Mouse (Mus musculus) hindbrain, embryonic 13.5 days (tissue): ENCODE data around the gene Mst1. TPM values are rescaled to one million over a fixed set of nuclear protein-coding genes. Genes with fewer than 3 reads are reported as not detected.
A peak's percentile ranks its signal among the peaks of the same experiment; 100 is the strongest.

Experiments
- ATAC-seq: fragments of 200-750 bp; cut with Nextera tagmentation; 2 replicates; pipeline ENCODE4 v1.8.0; 2017; ENCODE audit warnings: moderate TSS enrichment; ENCODE audit not compliant: low FRiP score
- H3K27ac ChIP-seq: fragments of 300-500 bp; sonication (generic); 2 replicates; pipeline ENCODE4 v1.5.1; 2015; ENCODE audit warnings: inconsistent platforms, mild to moderate bottlenecking, moderate library complexity
- H3K27me3 ChIP-seq: fragments of 300-500 bp; sonication (generic); 2 replicates; pipeline ENCODE4 v1.6.1; 2015; ENCODE audit warnings: mild to moderate bottlenecking, inconsistent platforms
- H3K36me3 ChIP-seq: fragments of 300-500 bp; sonication (generic); 2 replicates; pipeline ENCODE4 v1.6.1; 2015; ENCODE audit warnings: mild to moderate bottlenecking, inconsistent platforms
- H3K4me1 ChIP-seq: fragments of 300-500 bp; sonication (generic); replicated peaks from 2 replicates; pipeline ENCODE4 v1.6.1; 2015; ENCODE audit warnings: inconsistent platforms
- H3K4me2 ChIP-seq: fragments of 300-500 bp; sonication (generic); 2 replicates; pipeline ENCODE4 v1.6.1; 2015; ENCODE audit warnings: inconsistent platforms, mild to moderate bottlenecking, moderate library complexity
- H3K4me3 ChIP-seq: fragments of 300-500 bp; sonication (generic); 2 replicates; pipeline ENCODE4 v1.5.1; 2015; ENCODE audit warnings: mild to moderate bottlenecking, inconsistent platforms
- H3K9ac ChIP-seq: fragments of 300-500 bp; sonication (generic); 2 replicates; pipeline ENCODE4 v1.6.1; 2015; ENCODE audit warnings: mild to moderate bottlenecking, inconsistent platforms
- H3K9me3 ChIP-seq: fragments of 300-500 bp; sonication (generic); 2 replicates; pipeline ENCODE4 v1.6.1; 2016; ENCODE audit warnings: inconsistent platforms
- WGBS: fragments of 180-500 bp; shearing (Covaris S2); methylation state at CpG from one replicate; pipeline ENCODE4 v1.1.7; 2015; 5-methylcytosine and 5-hydroxymethylcytosine counted together
- polyA plus RNA-seq: library from polyadenylated mRNA; unstranded; fragments of >200 nt; fragmentation: Nextera tagmentation; extraction: Ambion mirVana; gene quantifications from 2 replicates; pipeline ENCODE4 v1.2.1, GENCODE M21; 2015

Mst1 gene
- polyA plus RNA-seq, 1 experiment from 2014 or later = not detected

GRCm38 (mm10) chr9:108065491-108066011, 14.7 kb upstream of the Mst1 start:
- H3K4me3 ChIP-seq = no peak overlapping the region
- H3K27ac ChIP-seq = no peak overlapping the region
- no peaks in the 10 kb centered on the region for H3K27me3 ChIP-seq
- ATAC-seq = 0 out of 2 replicates have a peak, but pooled peaks have one; percentile 37
- WGBS = 51% methylated on average over 5 of the region's 5 CpGs
- no peak overlapping the region for H3K9ac ChIP-seq
- H3K4me1 ChIP-seq = no peaks in the 10 kb centered on the region
- peaks cover 74% of the 10 kb centered on the region for H3K36me3 ChIP-seq
- H3K4me2 ChIP-seq = no peak overlapping the region
- H3K9me3 ChIP-seq = no peaks in the 10 kb centered on the region

DNA sequence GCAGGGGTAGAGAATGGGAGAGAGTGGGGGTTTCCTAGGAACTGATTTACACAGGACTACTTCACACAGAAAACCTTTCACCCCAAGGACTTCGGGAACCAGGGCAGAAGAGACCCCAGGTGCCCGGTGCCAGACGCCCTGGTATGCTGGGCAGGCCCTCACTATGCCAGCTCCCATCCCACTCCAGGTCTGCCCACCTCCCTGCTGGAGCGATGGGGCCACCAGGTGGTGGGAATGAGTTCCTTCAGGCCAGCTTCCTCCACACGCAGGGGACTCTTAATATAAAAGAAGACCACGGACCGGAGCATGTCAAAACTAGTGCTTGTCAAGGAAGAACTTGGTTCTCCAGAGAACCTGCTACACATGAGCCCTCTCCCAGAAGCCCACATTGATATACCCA, 13.0 kb upstream of the Mst1 start:
- Histone ChIP-seq H3K27me3 (no peaks in the 10 kb centered on the region), H3K4me3 (no peak overlapping the region), H3K9me3 (no peaks in the 10 kb centered on the region), H3K36me3 (peaks cover 74% of the 10 kb centered on the region), H3K9ac (no peak overlapping the region), H3K4me2 (no peak overlapping the region), H3K27ac (no peak overlapping the region), H3K4me1 (no peaks in the 10 kb centered on the region)
- no peak for ATAC-seq
- WGBS = 83% methylated on average over 7 of the region's 7 CpGs

DNA sequence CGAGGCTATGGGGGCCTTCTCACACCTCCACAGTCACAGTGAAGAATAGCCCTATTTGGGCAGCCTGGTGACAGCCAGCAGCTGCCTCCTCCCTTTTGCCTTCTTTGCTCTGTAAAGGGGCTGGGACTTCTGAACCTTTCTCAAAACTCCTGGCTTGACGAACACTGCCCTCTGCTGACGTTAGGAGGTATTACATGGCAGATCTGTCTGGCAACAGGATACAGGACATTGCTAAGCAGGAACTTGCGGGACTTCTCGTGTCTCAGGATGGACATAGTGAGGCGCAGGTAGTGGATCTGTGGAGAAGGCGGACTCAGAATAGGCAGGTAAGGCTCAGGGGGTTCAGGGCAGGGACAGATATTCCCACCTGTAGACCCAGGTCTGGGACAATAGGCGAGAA, 12.3 kb upstream of the Mst1 start:
- Histone ChIP-seq H3K27me3 (no peaks in the 10 kb centered on the region), H3K9me3 (no peaks in the 10 kb centered on the region), H3K4me1 (no peaks in the 10 kb centered on the region), H3K4me2 (no peak overlapping the region), H3K27ac (no peak overlapping the region), H3K4me3 (no peak overlapping the region), H3K36me3 (peaks cover 70% of the 10 kb centered on the region), H3K9ac (no peak overlapping the region)
- ATAC-seq = peak; percentile 33; the same call in 1 of the 2 replicates
- WGBS = 23% methylated on average over 8 of the region's 8 CpGs

DNA sequence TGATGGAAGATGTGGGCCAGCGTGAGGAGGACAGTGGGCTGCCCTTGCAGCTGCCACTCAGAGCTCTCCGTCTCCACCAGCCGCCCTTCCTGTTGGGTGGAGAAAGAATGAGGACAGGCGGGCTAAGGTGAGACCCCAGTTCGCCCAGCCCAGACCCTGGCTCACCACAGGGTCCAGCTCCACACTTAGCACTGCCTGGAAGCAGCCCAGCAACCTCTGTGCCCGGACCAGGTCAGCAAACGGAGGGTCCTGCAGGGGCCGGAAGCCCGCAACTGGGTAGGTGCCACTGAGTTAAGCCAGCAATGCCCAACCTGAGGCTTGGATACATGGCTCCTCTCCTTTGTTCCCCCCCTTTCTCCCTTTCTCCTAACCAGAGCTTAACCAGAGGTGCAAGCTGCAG, 11.2 kb upstream of the Mst1 start:
- H3K4me1 ChIP-seq = no peaks in the 10 kb centered on the region
- H3K9ac ChIP-seq = no peak overlapping the region
- WGBS = 94% methylated on average over 9 of the region's 9 CpGs
- no peaks in the 10 kb centered on the region for H3K27me3 ChIP-seq
- H3K27ac ChIP-seq = no peak overlapping the region
- H3K9me3 ChIP-seq = no peaks in the 10 kb centered on the region
- no peak for ATAC-seq
- no peak overlapping the region for H3K4me3 ChIP-seq
- H3K36me3 ChIP-seq = peaks cover 64% of the 10 kb centered on the region
- no peak overlapping the region for H3K4me2 ChIP-seq

GRCm38 (mm10) chr9:108069529-108069928, 10.7 kb upstream of the Mst1 start:
- H3K4me2 ChIP-seq = no peak overlapping the region
- H3K36me3 ChIP-seq = peaks cover 59% of the 10 kb centered on the region
- H3K27ac ChIP-seq = no peak overlapping the region
- ATAC-seq = no peak
- WGBS = 91% methylated on average over 7 of the region's 7 CpGs
- no peaks in the 10 kb centered on the region for H3K4me1 ChIP-seq
- no peak overlapping the region for H3K9ac ChIP-seq
- no peaks in the 10 kb centered on the region for H3K27me3 ChIP-seq
- no peaks in the 10 kb centered on the region for H3K9me3 ChIP-seq
- no peak overlapping the region for H3K4me3 ChIP-seq

- no peak overlapping the region for H3K4me3 ChIP-seq
- H3K36me3 ChIP-seq = peaks cover 51% of the 10 kb centered on the region
- H3K4me2 ChIP-seq = no peak overlapping the region
- no peak overlapping the region for H3K27ac ChIP-seq
- H3K9me3 ChIP-seq = no peaks in the 10 kb centered on the region
- ATAC-seq = no peak
- H3K9ac ChIP-seq = no peak overlapping the region
- 93% methylated on average over 4 of the region's 4 CpGs for WGBS
- no peaks in the 10 kb centered on the region for H3K4me1 ChIP-seq
- H3K27me3 ChIP-seq = no peaks in the 10 kb centered on the region
Observed at GRCm38 (mm10) chr9:108071801-108072200, 8.4 kb upstream of the Mst1 start.

- Histone ChIP-seq H3K4me2 (no peak overlapping the region), H3K9me3 (no peaks in the 10 kb centered on the region), H3K4me1 (no peaks in the 10 kb centered on the region), H3K9ac (0 out of 2 replicates have a peak overlapping the region, but pooled peaks have one; percentile 43), H3K27me3 (no peaks in the 10 kb centered on the region), H3K36me3 (peaks cover 56% of the 10 kb centered on the region), H3K27ac (no peak overlapping the region), H3K4me3 (no peak overlapping the region)
- ATAC-seq = no peak
- WGBS = 80% methylated on average over 9 of the region's 9 CpGs
Observed at GRCm38 (mm10) chr9:108072481-108072924, 7.7 kb upstream of the Mst1 start.

- H3K4me3 ChIP-seq = no peak overlapping the region
- peaks cover 54% of the 10 kb centered on the region for H3K36me3 ChIP-seq
- no peaks in the 10 kb centered on the region for H3K27me3 ChIP-seq
- no peak overlapping the region for H3K27ac ChIP-seq
- 70% methylated on average over 7 of the region's 7 CpGs for WGBS
- H3K4me1 ChIP-seq = peaks cover 8% of the 10 kb centered on the region
- no peaks in the 10 kb centered on the region for H3K9me3 ChIP-seq
- H3K9ac ChIP-seq = peak overlapping the region; percentile 20; the same call in 1 of the 2 replicates
- ATAC-seq = no peak
- no peak overlapping the region for H3K4me2 ChIP-seq
Observed at GRCm38 (mm10) chr9:108073141-108073930, 6.9 kb upstream of the Mst1 start.

- H3K4me3 ChIP-seq = peak overlapping the region; percentile 15
- H3K36me3 ChIP-seq = peaks cover 41% of the 10 kb centered on the region
Observed at GRCm38 (mm10) chr9:108082549-108082948, 2.3 kb downstream of the Mst1 start.

GRCm38 (mm10) chr9:108082988-108083431, 2.8 kb downstream of the Mst1 start, which contains the start of gene Rnf123:
TSS of gene Rnf123 (minus strand) at chr9:108083346.
- H3K9me3 ChIP-seq = no peaks in the 10 kb centered on the region
- peaks cover 49% of the 10 kb centered on the region for H3K27me3 ChIP-seq
- ATAC-seq = no peak
- H3K36me3 ChIP-seq = peaks cover 46% of the 10 kb centered on the region
- peak within 1 kb of the TSS; percentile 15 for H3K4me3 ChIP-seq
- peak within 1 kb of the TSS; percentile 35; the same call in 1 of the 2 replicates for H3K9ac ChIP-seq
- peak within 1 kb of the TSS; percentile 30 for H3K4me2 ChIP-seq
- no peak within 1 kb of the TSS for H3K27ac ChIP-seq
- peaks cover 23% of the 10 kb centered on the region for H3K4me1 ChIP-seq
- 28% methylated on average over 12 of the region's 12 CpGs for WGBS

More at GRCm38 (mm10) chr9:108082549-108082948, 2.3 kb downstream of the Mst1 start:
- Histone ChIP-seq H3K4me2 (peak overlapping the region; percentile 30), H3K27me3 (peaks cover 49% of the 10 kb centered on the region), H3K9me3 (no peaks in the 10 kb centered on the region), H3K9ac (peak overlapping the region; percentile 35; the same call in 1 of the 2 replicates), H3K4me1 (peaks cover 28% of the 10 kb centered on the region), H3K27ac (no peak overlapping the region)
- no peak for ATAC-seq
- WGBS = 9% methylated on average over 18 of the region's 19 CpGs

DNA sequence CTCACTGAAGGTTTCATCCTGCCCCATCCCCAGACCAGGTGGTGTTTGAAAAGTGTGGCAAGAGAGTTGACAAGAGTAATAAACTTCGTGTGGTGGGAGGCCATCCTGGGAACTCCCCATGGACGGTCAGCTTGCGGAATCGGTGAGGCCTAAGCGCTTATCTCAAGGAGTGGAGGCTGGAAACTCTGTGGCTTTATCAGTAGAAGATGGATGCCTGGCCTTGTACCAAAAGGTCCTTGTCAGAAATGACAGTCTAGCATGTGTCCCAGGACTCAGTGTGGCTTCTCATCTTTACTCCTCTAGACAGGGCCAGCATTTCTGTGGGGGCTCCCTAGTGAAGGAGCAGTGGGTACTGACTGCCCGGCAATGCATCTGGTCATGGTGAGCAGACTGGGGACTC, 3.3 kb downstream of the Mst1 start:
- WGBS = 90% methylated on average over 6 of the region's 6 CpGs
- H3K9ac ChIP-seq = no peak overlapping the region
- H3K27ac ChIP-seq = no peak overlapping the region
- peaks cover 18% of the 10 kb centered on the region for H3K4me1 ChIP-seq
- no peaks in the 10 kb centered on the region for H3K9me3 ChIP-seq
- peaks cover 49% of the 10 kb centered on the region for H3K27me3 ChIP-seq
- no peak overlapping the region for H3K4me2 ChIP-seq
- peaks cover 51% of the 10 kb centered on the region for H3K36me3 ChIP-seq
- ATAC-seq = no peak
- H3K4me3 ChIP-seq = no peak overlapping the region

- WGBS = 92% methylated on average over 4 of the region's 4 CpGs
- peaks cover 68% of the 10 kb centered on the region for H3K36me3 ChIP-seq
- H3K27ac ChIP-seq = no peak overlapping the region
- H3K9ac ChIP-seq = no peak overlapping the region
- peaks cover 46% of the 10 kb centered on the region for H3K27me3 ChIP-seq
- no peak overlapping the region for H3K4me3 ChIP-seq
- no peaks in the 10 kb centered on the region for H3K9me3 ChIP-seq
- no peak overlapping the region for H3K4me2 ChIP-seq
- peaks cover 11% of the 10 kb centered on the region; the same call in 1 of the 2 replicates for H3K4me1 ChIP-seq
- ATAC-seq = no peak
Observed at GRCm38 (mm10) chr9:108085261-108085660, 5.0 kb downstream of the Mst1 start.
